Mouse (Mus musculus) central nervous system, embryonic 18 days (tissue): Measurements from ENCODE around the gene F8a. TPM values are rescaled to one million over a fixed set of nuclear protein-coding genes. Genes with fewer than 3 reads are reported as not detected.

Experiments
- polyA plus RNA-seq: library from polyadenylated mRNA; depleted of rRNA; stranded (reverse); fragments of >200 nt; gene quantifications from 2 replicates; pipeline ENCODE4 v1.2.3, GENCODE M21; 2012; rRNA removed

F8a gene
- polyA plus RNA-seq, result 13.1 and 15.3 TPM in 2 replicates

DNA sequence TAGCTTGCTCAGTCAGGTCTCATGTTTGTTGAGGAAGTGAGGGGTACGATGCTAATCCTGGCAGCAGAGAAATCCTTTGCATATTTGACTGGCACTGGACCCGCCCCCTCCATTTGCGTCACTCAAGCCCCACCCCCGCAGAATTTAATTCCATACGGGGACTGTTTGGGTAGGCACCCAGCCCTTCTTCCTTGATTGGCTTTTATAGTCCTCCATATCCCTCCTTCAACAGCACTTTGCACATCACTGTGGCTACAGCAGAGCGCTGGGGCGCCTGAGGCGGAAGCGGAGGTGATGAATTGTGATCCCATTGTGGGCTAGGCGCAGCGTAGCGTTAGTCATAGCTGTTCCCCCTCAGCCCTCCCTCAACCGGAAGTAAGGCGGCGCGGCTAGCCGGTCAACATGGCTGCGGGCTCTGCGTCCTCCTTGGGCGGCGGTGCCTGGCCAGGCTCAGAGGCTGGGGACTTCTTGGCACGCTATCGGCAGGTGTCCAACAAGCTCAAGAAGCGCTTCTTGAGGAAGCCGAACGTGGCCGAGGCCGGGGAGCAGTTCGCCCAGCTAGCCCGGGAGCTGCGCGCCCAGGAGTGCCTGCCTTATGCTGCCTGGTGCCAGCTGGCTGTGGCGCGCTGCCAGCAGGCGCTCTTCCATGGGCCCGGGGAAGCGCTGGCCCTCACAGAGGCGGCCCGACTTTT lies at the start of gene F8a:
Gene F8a (plus strand): TSS at position 378 of the 692 bp plus-strand sequence.

DNA sequence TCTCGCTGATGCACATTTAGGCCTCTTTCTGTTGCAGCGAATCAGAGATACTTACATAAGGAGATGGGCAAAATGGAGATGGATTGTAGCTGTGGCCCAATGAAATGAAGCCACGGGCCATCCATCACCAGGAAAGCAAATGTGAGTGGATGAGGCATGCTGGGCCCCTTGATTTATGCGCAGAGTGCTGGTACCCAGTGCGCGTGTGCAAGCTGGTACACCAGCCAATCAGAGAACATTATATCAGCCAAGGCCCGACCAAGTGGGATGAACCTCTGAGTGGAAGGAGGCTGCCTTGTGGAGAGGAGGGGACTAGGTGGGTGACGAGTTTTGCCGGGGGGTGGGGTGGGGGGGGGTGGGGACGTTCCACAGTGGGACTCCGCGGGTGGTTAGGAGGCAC lies 36.2 kb upstream of the F8a start, which contains the start of gene Xlr3b:
Gene Xlr3b (plus strand): TSS at position 274 of the 400 bp plus-strand sequence.

DNA sequence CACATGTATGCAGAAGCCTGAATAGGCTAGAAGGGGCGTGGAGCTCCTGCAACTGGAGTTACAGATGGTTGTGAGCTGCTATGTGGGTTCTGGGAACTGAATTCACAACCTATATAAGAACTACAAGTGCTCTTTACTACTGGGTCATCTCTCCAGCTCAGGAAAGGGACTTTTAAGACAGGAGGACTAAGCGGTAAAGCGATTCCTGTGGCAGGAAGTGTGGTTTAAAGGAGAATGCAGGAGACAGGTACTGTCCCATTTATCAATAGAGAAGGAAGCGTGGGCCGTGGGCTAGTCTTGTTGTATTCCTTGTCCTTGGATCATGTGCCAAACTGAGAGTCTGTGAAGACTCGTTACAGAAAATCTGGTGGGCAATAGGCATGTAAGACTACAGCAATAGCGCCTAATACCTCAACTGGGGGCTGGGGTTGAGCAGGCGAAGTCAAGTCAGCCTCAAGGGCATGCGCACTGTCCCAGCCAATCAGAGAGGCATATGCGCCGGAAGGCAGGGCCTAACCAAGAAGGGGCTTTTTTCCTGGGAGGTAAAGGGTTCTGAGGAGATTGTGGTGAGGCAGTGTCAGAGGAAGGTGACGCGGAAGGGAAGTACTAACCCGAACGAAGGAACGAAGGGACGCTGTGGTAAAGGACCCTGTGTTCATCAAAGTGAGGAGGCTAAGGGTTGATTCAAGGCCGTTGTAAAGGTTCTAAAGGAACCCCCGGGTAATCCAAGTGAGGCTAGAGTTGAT lies 14.1 kb upstream of the F8a start, which contains the start of gene Xlr4b:
Gene Xlr4b (plus strand): TSS at position 515 of the 746 bp plus-strand sequence.

DNA sequence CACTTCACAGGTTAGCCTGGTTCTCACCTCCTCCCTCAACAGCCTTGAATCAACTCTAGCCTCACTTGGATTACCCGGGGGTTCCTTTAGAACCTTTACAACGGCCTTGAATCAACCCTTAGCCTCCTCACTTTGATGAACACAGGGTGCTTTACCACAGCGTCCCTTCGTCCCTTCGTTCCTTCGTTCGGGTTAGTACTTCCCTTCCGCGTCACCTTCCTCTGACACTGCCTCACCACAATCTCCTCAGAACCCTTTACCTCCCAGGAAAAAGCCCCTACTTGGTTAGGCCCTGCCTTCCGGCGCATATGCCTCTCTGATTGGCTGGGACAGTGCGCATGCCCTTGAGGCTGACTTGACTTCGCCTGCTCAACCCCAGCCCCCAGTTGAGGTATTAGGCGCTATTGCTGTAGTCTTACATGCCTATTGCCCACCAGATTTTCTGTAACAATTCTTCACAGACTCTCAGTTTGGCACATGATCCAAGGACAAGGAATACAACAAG lies 14.8 kb downstream of the F8a start, which contains the start of gene Xlr4c:
Gene Xlr4c (minus strand): TSS at position 310 of the 505 bp plus-strand sequence.

DNA sequence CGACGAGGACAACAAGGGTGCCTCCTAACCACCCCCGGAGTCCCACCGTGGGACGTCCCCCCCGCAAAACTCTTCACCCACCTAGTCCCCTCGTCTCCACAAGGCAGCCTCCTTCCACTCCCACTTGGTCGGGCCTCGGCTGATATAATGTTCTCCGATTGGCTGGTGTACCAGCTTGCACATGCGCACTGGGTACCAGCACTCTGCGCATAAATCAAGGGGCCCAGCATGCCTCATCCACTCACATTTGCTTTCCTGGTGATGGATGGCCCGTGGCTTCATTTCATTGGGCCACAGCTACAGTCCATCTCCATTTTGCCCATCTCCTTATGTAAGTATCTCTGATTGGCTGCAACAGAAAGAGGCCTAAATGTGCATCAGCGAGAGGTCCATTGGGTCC lies 37.2 kb downstream of the F8a start, which contains the start of gene Xlr3c:
Gene Xlr3c (minus strand): TSS at position 121 of the 400 bp plus-strand sequence.

Other genes with a start within 250 kb of the F8a start
- 1.2 and 1.7 TPM in 2 replicates for gene Zfp185, start 241.0 kb upstream of the F8a start, polyA plus RNA-seq
- 0.35 and 0.40 TPM in 2 replicates for gene Pnma5, start 191.2 kb upstream of the F8a start, polyA plus RNA-seq
- 22.8 and 27.1 TPM in 2 replicates for gene Pnma3, start 163.5 kb upstream of the F8a start, polyA plus RNA-seq
- 0.16 and 0.57 TPM in 2 replicates for gene Xlr4a, start 145.8 kb upstream of the F8a start, polyA plus RNA-seq
- 2.3 and 2.4 TPM in 2 replicates for gene Xlr3a, start 131.2 kb upstream of the F8a start, polyA plus RNA-seq
- gene Gm14685, start 111.2 kb upstream of the F8a start, polyA plus RNA-seq, result 0.95 and 1.1 TPM in 2 replicates
- not detected in 2 replicates for gene Xlr5b, start 79.5 kb upstream of the F8a start, polyA plus RNA-seq
- gene DXBay18, start 78.8 kb upstream of the F8a start, polyA plus RNA-seq, result 1.2 TPM in 2 replicates
- not detected in 2 replicates for gene Spin2d, start 51.3 kb upstream of the F8a start, polyA plus RNA-seq
- gene Xlr3b, start 36.1 kb upstream of the F8a start, polyA plus RNA-seq, result 3.5 and 7.2 TPM in 2 replicates
- gene Xlr4b, start 14.0 kb upstream of the F8a start, polyA plus RNA-seq, result 0.13 and 0.47 TPM in 2 replicates
- gene Xlr4c, start 14.8 kb downstream of the F8a start, polyA plus RNA-seq, result 0.23 TPM in 1 of 2 replicates, not detected in the other
- gene Xlr3c, start 37.1 kb downstream of the F8a start, polyA plus RNA-seq, result 0.08 and 0.12 TPM in 2 replicates
- gene Xlr5a, start 64.7 kb downstream of the F8a start, polyA plus RNA-seq, result 0.07 TPM in 1 of 2 replicates, not detected in the other
- not detected in 2 replicates for gene Xlr5c, start 64.7 kb downstream of the F8a start, polyA plus RNA-seq
- gene Gm45015, start 108.5 kb downstream of the F8a start, polyA plus RNA-seq, result not detected in 2 replicates
- 20.4 and 21.9 TPM in 2 replicates for gene Zfp275, start 114.3 kb downstream of the F8a start, polyA plus RNA-seq
- gene Gm18336, start 170.4 kb downstream of the F8a start, polyA plus RNA-seq, result 0.16 and 0.26 TPM in 2 replicates
- gene Zfp92, start 182.8 kb downstream of the F8a start, polyA plus RNA-seq, result 2.9 and 3.0 TPM in 2 replicates
- 0.26 TPM in 1 of 2 replicates, not detected in the other for gene Trex2, start 207.1 kb downstream of the F8a start, polyA plus RNA-seq
- 46.5 and 50.4 TPM in 2 replicates for gene Haus7, start 230.8 kb downstream of the F8a start, polyA plus RNA-seq